Mouse (Mus musculus) heart, embryonic 11.5 days (tissue): ENCODE results near the gene Apobec4. TPM values are rescaled to one million over a fixed set of nuclear protein-coding genes. Genes with fewer than 3 reads are reported as not detected.

Experiments used
- ATAC-seq: fragments of 200-750 bp; cut with Nextera tagmentation; replicated peaks from 2 replicates; pipeline ENCODE4 v1.8.0; 2017; ENCODE audit warnings: moderate library complexity; ENCODE audit not compliant: insufficient number of reproducible peaks, low FRiP score, low TSS enrichment
- H3K27ac ChIP-seq: fragments of 300-500 bp; sonication (generic); 2 replicates; pipeline ENCODE4 v1.5.1; 2014; ENCODE audit warnings: mild to moderate bottlenecking, low read depth, low read length
- H3K27me3 ChIP-seq: fragments of 300-500 bp; sonication (generic); 2 replicates; pipeline ENCODE4 v1.6.1; 2014; ENCODE audit warnings: mild to moderate bottlenecking, low read length, mixed read lengths; ENCODE audit not compliant: control insufficient read depth, insufficient read depth
- H3K36me3 ChIP-seq: fragments of 300-500 bp; sonication (generic); 2 replicates; pipeline ENCODE4 v1.6.1; 2014; ENCODE audit warnings: mild to moderate bottlenecking, low read length, moderate library complexity, mixed read lengths; ENCODE audit not compliant: control insufficient read depth, insufficient read depth
- H3K4me1 ChIP-seq: fragments of 300-500 bp; sonication (generic); 2 replicates; pipeline ENCODE4 v1.6.1; 2014; ENCODE audit warnings: low read length; ENCODE audit not compliant: control insufficient read depth, insufficient read depth
- H3K4me2 ChIP-seq: fragments of 300-500 bp; sonication (generic); 2 replicates; pipeline ENCODE4 v1.6.1; 2014; ENCODE audit warnings: mild to moderate bottlenecking, moderate library complexity
- H3K4me3 ChIP-seq: fragments of 300-500 bp; sonication (generic); 2 replicates; pipeline ENCODE4 v1.5.1; 2014; ENCODE audit warnings: low read depth, low read length
- H3K9ac ChIP-seq: fragments of 300-500 bp; sonication (generic); 2 replicates; pipeline ENCODE4 v1.6.1; 2014; ENCODE audit warnings: mild to moderate bottlenecking, low read depth, low read length, moderate library complexity
- H3K9me3 ChIP-seq: fragments of 300-500 bp; sonication (generic); replicated peaks from 2 replicates; pipeline ENCODE4 v1.6.1; 2016; ENCODE audit warnings: low read length; ENCODE audit not compliant: control insufficient read depth
- WGBS: fragments of 180-500 bp; shearing (Covaris S2); extraction: QIAGEN DNeasy Blood & Tissue Kit; methylation state at CpG from one replicate; pipeline ENCODE4 v1.1.7; 2014; ENCODE audit not compliant: insufficient replicate concordance; 5-methylcytosine and 5-hydroxymethylcytosine counted together
- polyA plus RNA-seq: library from polyadenylated mRNA; unstranded; fragments of >200 nt; fragmentation: Nextera tagmentation; extraction: Ambion mirVana; gene quantifications from 2 replicates; pipeline ENCODE4 v1.2.1, GENCODE M21; 2014

Apobec4 gene
- polyA plus RNA-seq, 1 experiment from 2014 or later: not detected

DNA sequence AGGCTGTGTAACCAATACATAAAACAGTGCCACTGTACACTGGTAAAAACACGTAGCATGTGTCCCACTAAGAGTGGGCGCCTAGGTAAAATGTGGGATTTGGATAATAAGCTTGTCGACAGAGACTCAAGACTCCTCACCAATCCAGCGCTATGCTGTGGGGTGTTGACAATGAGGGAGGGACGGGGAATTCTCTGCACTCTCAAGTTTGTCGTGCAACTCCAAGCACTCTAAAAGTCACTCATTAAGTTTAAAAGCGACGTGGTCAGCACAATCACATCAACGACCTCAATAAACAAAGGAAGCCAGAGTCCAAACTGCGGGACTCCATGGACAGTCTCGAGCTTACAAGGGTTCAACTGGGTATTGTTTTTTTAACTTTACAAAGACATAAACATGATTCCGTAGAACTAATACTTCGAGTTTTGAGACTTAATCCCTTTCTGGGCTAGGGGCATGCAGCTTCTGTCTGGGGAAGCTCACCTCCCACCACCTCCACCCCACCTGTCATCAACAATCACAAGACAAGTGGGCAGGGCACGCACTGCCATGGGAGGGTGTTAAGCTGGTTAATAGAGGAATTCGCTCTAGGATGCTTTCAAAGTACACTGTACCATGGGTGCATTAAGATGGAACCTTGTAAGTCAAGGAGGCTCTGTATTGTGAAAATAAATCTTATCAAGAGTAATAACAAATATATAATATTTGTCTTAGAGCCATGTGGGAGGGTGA lies 7.1 kb upstream of the Apobec4 start:
- Histone ChIP-seq H3K27me3 (no peaks in the 10 kb centered on the region), H3K4me1 (peaks cover 7% of the 10 kb centered on the region; the same call in 1 of the 2 replicates), H3K4me3 (no peak overlapping the region), H3K36me3 (no peaks in the 10 kb centered on the region), H3K27ac (0 out of 2 replicates have a peak overlapping the region, but pooled peaks have one; percentile 4), H3K9ac (no peak overlapping the region), H3K4me2 (no peak overlapping the region), H3K9me3 (no peaks in the 10 kb centered on the region)
- WGBS: 42% methylated on average over 15 of the region's 15 CpGs
- no peak for ATAC-seq

DNA sequence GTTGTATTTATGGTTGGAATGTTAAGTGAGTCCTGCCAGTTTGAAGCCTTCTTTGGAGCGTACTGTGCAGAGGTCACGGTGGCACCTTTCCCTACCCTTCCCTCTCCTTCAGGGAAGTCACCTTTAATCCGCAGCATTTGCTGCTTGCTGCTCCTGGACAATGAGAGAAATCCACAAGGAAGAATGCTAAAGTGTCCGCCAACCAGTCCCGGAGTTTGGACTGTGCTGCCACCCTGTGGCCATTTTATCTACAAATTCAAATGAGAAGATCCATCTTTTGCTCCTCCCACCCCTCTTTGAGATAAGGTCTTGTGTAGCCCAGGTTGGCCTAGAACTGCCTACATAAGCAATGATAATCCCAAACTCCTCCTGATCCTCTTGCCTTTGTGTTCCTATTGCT lies 3.9 kb upstream of the Apobec4 start:
- Histone ChIP-seq H3K4me1 (peaks cover 7% of the 10 kb centered on the region; the same call in 1 of the 2 replicates), H3K9me3 (no peaks in the 10 kb centered on the region), H3K4me3 (no peak overlapping the region), H3K4me2 (no peak overlapping the region), H3K27ac (no peak overlapping the region), H3K36me3 (no peaks in the 10 kb centered on the region), H3K27me3 (no peaks in the 10 kb centered on the region), H3K9ac (no peak overlapping the region)
- WGBS: 7% methylated on average over 5 of the region's 5 CpGs
- no peak for ATAC-seq

DNA sequence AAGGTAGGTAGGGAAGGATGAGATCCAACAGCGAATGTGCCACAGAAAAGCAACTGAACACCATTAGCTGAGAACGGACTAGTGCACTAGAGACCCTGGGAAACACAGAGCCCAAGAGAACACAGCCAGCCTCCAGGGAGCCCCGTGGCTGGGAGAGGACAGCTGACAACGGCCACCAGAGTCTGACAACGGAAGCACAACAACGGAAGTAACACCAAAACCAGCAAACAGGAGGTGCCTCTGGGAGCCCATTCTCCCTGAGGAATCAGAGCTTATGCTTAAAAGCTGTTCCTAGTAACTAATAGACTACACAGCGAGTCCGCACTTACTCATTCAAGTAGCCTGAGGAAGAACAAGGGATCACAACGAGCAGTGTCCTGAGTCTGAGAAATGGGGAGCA lies 1.1 kb upstream of the Apobec4 start:
- 59% methylated on average over 9 of the region's 9 CpGs for WGBS
- no peak overlapping the region for H3K9ac ChIP-seq
- ATAC-seq: no peak

DNA sequence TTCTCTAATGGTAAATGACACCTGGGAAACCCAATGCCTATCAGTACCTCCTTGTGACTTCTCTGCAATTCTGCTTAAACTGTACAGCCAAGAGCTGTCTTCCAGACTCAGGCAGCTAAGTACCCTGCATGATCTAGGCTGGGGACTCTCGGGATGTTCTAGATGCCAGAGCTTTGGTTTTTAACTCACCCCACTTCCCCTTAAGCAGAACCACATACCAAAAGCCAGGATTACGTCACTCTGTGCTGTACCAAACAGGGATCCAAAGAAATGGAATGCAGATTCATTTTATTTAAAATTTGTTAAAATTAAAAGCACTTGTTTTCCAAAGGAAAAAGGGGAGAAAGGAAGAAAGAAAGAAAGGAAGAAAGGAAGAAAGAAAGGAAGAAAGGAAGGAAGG lies 11.4 kb downstream of the Apobec4 start:
- H3K36me3 ChIP-seq: no peaks in the 10 kb centered on the region
- ATAC-seq: no peak
- H3K9me3 ChIP-seq: no peaks in the 10 kb centered on the region
- no peak overlapping the region for H3K4me3 ChIP-seq
- H3K27ac ChIP-seq: no peak overlapping the region
- H3K4me2 ChIP-seq: no peak overlapping the region
- H3K9ac ChIP-seq: no peak overlapping the region
- WGBS: 71% methylated on average over 2 of the region's 2 CpGs
- H3K27me3 ChIP-seq: peaks cover 7% of the 10 kb centered on the region; the same call in 1 of the 2 replicates
- H3K4me1 ChIP-seq: no peaks in the 10 kb centered on the region

More for the DNA sequence above, 1.1 kb upstream of the Apobec4 start:
- Histone ChIP-seq H3K36me3 (no peaks in the 10 kb centered on the region), H3K4me1 (no peaks in the 10 kb centered on the region), H3K4me3 (no peak overlapping the region), H3K27me3 (no peaks in the 10 kb centered on the region), H3K4me2 (no peak overlapping the region), H3K9me3 (no peaks in the 10 kb centered on the region), H3K27ac (no peak overlapping the region)

DNA sequence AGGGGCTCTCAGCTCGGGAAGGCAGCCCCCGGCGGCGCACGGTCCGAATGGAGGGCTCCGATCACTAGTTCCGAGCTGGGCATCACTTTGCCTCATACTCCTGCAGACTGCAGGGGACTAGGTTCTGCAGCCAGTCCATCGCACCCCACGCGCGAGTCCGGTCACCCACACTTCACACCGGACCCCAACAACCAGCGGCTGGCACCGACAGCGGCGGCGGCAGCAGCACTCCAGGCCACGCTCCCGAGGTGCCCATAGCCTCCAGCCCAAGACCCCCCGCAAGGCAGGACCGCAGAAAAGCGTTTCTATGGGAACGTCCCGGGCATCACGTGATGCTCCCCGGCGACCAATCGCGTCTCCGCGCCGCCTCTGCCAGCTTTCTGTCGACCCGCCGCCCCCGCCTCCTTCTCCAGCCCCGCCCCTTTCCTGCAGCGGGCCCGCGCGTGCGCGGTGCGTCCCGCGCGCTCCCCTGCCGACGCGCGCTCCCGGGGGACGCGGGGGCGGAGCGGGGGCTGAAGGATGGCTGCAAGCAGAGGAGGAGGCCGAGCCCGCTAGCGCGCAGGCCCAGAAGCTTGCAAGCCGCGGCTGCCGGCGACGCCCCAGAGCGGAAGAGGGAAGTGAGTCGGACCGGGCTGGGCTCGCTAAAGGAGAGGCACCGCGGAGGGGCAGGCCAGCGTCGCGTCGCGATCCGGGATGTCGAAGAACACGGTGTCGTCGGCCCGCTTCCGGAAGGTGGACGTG lies 15.9 kb downstream of the Apobec4 start, which contains the start of the genes Rgl1 and Arpc5:
Gene Rgl1, minus strand, starts transcription at position 320 of the 741 bp plus-strand sequence.
Gene Arpc5, plus strand, starts transcription at position 511 of the 741 bp plus-strand sequence.
- H3K9me3 ChIP-seq: no peaks in the 10 kb centered on the region
- peaks cover 6% of the 10 kb centered on the region; the same call in 1 of the 2 replicates for H3K36me3 ChIP-seq
- peak within 1 kb of the TSS; percentile 96 for H3K4me2 ChIP-seq
- peak within 1 kb of the TSS; percentile 98 for H3K9ac ChIP-seq
- H3K27ac ChIP-seq: peak within 1 kb of the TSS; percentile 91
- under 1% methylated on average over 79 of the region's 86 CpGs for WGBS
- H3K4me1 ChIP-seq: no peaks in the 10 kb centered on the region
- peaks cover 7% of the 10 kb centered on the region; the same call in 1 of the 2 replicates for H3K27me3 ChIP-seq
- H3K4me3 ChIP-seq: peak within 1 kb of the TSS; percentile 93
- peak; percentile 97 for ATAC-seq

DNA sequence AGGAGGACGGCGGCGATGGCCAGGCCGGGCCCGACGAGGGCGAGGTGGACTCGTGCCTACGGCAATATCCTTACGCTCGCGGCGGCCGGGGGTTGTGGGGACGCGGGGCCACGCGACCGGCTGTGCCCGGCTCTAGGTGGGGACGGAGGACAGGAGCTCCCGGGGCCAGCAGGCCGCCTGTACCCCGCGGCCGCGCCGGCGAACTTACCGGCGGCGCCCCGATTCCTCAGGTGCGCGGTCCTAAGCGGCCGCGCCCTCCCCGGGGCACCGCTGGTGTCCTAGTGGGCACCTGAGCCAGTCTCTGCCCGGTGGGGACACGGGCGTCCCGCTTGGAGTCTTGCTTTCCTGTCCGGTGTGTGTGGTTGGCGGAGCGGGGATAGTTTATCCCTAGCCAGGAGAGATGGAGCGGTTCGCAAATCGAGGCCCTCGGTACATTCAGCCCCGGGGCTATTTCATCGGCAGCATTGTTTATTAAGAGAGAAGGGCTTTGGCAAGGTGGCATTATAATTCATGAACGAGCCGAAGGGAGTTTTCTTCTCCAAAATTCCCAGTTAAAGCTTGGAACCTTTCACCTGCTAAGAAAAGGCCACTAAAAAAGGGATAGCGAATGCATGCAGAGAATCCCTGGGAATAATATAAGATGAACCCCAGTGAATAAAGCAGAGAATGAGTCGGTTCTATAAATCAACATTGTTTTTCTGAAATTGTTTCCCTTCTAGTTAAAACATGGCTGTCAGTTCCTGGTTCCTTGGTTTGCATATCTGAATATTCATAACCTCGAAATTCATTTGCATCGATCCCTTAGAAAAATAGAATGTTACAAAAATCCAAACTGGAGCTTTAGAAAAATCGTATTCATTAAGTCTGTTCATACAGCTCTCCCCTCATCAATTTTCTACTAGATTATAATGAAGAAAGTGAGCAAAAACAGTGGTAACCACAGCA lies 16.7 kb downstream of the Apobec4 start:
- Histone ChIP-seq H3K9me3 (no peaks in the 10 kb centered on the region), H3K4me3 (peak overlapping the region; percentile 93), H3K4me1 (no peaks in the 10 kb centered on the region), H3K27ac (peak overlapping the region; percentile 91), H3K36me3 (peaks cover 6% of the 10 kb centered on the region; the same call in 1 of the 2 replicates), H3K9ac (peak overlapping the region; percentile 98), H3K4me2 (peak overlapping the region; percentile 69), H3K27me3 (peaks cover 7% of the 10 kb centered on the region; the same call in 1 of the 2 replicates)
- ATAC-seq: peak; percentile 58
- under 1% methylated on average over 58 of the region's 60 CpGs for WGBS

DNA sequence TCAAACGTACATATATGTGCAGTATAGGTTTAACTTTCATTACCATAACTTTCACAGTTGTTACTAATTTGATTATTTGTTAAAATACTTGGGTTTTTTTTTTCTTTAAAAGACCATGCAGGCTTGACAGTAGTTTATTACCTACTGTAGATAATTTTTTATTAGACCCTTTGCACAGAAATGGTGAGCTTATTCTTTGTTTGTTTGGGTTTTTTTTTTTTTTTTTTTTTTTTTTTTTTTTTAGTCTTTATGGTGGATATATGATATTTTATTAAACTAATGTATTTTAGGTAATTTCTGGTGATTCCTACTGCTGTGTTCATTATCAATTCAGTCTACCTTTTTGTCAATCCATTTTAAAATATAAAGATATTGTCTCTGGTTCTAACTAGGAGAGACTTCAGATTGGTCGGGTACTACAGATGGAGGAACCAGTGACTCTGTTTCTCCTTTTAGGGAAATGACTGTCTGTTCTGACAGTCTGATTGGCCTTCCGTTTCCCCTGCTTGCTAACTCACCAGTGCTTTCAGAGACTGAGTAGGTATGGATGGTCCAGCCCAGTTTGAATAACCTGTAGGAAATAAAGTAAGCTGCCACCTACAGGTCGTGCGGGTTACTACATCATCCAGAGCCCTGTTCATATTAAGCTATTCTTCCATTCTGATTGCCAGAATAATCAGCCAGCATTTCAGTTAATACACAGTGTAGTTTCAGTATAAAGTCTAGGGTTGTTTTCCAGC lies 17.6 kb downstream of the Apobec4 start:
- Histone ChIP-seq H3K9ac (no peak overlapping the region), H3K4me1 (no peaks in the 10 kb centered on the region), H3K27ac (no peak overlapping the region), H3K4me3 (peak overlapping the region; percentile 93), H3K36me3 (peaks cover 14% of the 10 kb centered on the region; the same call in 1 of the 2 replicates), H3K9me3 (no peaks in the 10 kb centered on the region), H3K27me3 (peaks cover 7% of the 10 kb centered on the region; the same call in 1 of the 2 replicates), H3K4me2 (peak overlapping the region; percentile 69)
- WGBS: 8% methylated on average over 5 of the region's 5 CpGs
- peak; percentile 56; the same call in 1 of the 2 replicates for ATAC-seq
